Mouse (Mus musculus) cerebellum, postnatal 10 days (tissue): ENCODE results near the gene Map3k13.

ENCODE experiments used
- DNase-seq, 2 experiments: peaks; one replicate each; pipeline ENCODE4 v3.0.0; 2021; ENCODE audit warnings: mixed read lengths in 2 of 2

Map3k13 gene

GRCm38 (mm10) chr16:21916681-21917080 is 122.5 kb downstream of the Map3k13 start:
- peak in 1 of 2 experiments; percentile 25 for DNase-seq

- no peak for DNase-seq
Measured at GRCm38 (mm10) chr16:21928471-21928870, 134.3 kb downstream of the Map3k13 start.

GRCm38 (mm10) chr16:21946761-21947715 is 152.9 kb downstream of the Map3k13 start, which contains the start of gene Tmem41a:
Gene Tmem41a, minus strand, starts transcription at chr16:21947552.
- peak; percentile 96 for DNase-seq

GRCm38 (mm10) chr16:21955591-21955990 is 161.4 kb downstream of the Map3k13 start:
- no peak for DNase-seq

- no peak for DNase-seq
Measured at GRCm38 (mm10) chr16:21965576-21965975, 171.4 kb downstream of the Map3k13 start.

- no peak for DNase-seq
Measured at GRCm38 (mm10) chr16:21969874-21970273, 175.7 kb downstream of the Map3k13 start.

GRCm38 (mm10) chr16:21970536-21970935 is 176.4 kb downstream of the Map3k13 start:
- DNase-seq: no peak

- DNase-seq: no peak
Measured at GRCm38 (mm10) chr16:21971446-21971845, 177.3 kb downstream of the Map3k13 start.

- peak in 1 of 2 experiments; percentile 10 for DNase-seq
Measured at GRCm38 (mm10) chr16:21976203-21976602, 182.1 kb downstream of the Map3k13 start.

- no peak for DNase-seq
Measured at GRCm38 (mm10) chr16:21977347-21977746, 183.2 kb downstream of the Map3k13 start.
